Mouse (Mus musculus): ENCODE measurements at regions not wholly inside any gene's neighbourhood (a gene's known extent, or its start where the extent isn't known, plus 50 kb on each side); places are given as distances from the start of the nearest gene placed in this dataset.
A peak's percentile ranks its signal among the peaks of the same experiment; 100 is the strongest.

- Histone ChIP-seq H3K9ac (no peak overlapping the region), H3K9me3 (replicated peaks) (no peaks in the 10 kb centered on the region), H3K36me3 (no peaks in the 10 kb centered on the region), H3K27ac (no peak overlapping the region), H3K4me2 (no peak overlapping the region), H3K27me3 (no peaks in the 10 kb centered on the region), H3K4me3 (no peak overlapping the region), H3K4me1 (replicated peaks) (no peaks in the 10 kb centered on the region)
- no peak for ATAC-seq (replicated peaks; ENCODE audit: insufficient number of reproducible peaks, insufficient read depth, low FRiP score, low read depth)
- WGBS, result 71% methylated on average over 13 of the region's 13 CpGs
These were observed 172.9 kb downstream of the Moxd1 start for GRCm38 (mm10) chr10:24395999-24396784.

GRCm38 (mm10) chr10:24397125-24397524 is 173.8 kb downstream of the Moxd1 start:
- no peak for ATAC-seq (replicated peaks; ENCODE audit: insufficient number of reproducible peaks, insufficient read depth, low FRiP score, low read depth)
- Histone ChIP-seq H3K36me3 (no peaks in the 10 kb centered on the region), H3K27me3 (no peaks in the 10 kb centered on the region), H3K9me3 (replicated peaks) (no peaks in the 10 kb centered on the region), H3K4me3 (no peak overlapping the region), H3K9ac (no peak overlapping the region), H3K4me2 (no peak overlapping the region), H3K27ac (no peak overlapping the region), H3K4me1 (replicated peaks) (no peaks in the 10 kb centered on the region)
- 67% methylated on average over 2 of the region's 2 CpGs for WGBS

GRCm38 (mm10) chr10:24404851-24405250 is 181.5 kb downstream of the Moxd1 start:
- Histone ChIP-seq H3K4me1 (replicated peaks) (no peaks in the 10 kb centered on the region), H3K4me3 (no peak overlapping the region), H3K9me3 (replicated peaks) (no peaks in the 10 kb centered on the region), H3K36me3 (no peaks in the 10 kb centered on the region), H3K4me2 (no peak overlapping the region), H3K27ac (no peak overlapping the region), H3K27me3 (0 out of 2 replicates have a peak, but pooled peaks cover 3% of the 10 kb centered on the region), H3K9ac (no peak overlapping the region)
- ATAC-seq (replicated peaks; ENCODE audit: insufficient number of reproducible peaks, insufficient read depth, low FRiP score, low read depth), result no peak
- WGBS, result 80% methylated on average over 4 of the region's 4 CpGs

GRCm38 (mm10) chr10:24406953-24407352 is 183.6 kb downstream of the Moxd1 start:
- 0 out of 2 replicates have a peak, but pooled peaks cover 3% of the 10 kb centered on the region for H3K4me1 ChIP-seq (replicated peaks)
- ATAC-seq (replicated peaks; ENCODE audit: insufficient number of reproducible peaks, insufficient read depth, low FRiP score, low read depth), result no peak
- WGBS, result 77% methylated on average over 3 of the region's 3 CpGs
- H3K9me3 ChIP-seq (replicated peaks), result no peaks in the 10 kb centered on the region
- H3K27me3 ChIP-seq, result 0 out of 2 replicates have a peak, but pooled peaks cover 3% of the 10 kb centered on the region
- no peaks in the 10 kb centered on the region for H3K36me3 ChIP-seq
- H3K27ac ChIP-seq, result no peak overlapping the region
- H3K4me3 ChIP-seq, result no peak overlapping the region
- no peak overlapping the region for H3K9ac ChIP-seq
- no peak overlapping the region for H3K4me2 ChIP-seq

- Histone ChIP-seq H3K9me3 (replicated peaks) (no peaks in the 10 kb centered on the region), H3K9ac (no peak overlapping the region), H3K27ac (no peak overlapping the region), H3K4me2 (no peak overlapping the region), H3K4me3 (no peak overlapping the region), H3K4me1 (replicated peaks) (0 out of 2 replicates have a peak, but pooled peaks cover 3% of the 10 kb centered on the region), H3K27me3 (0 out of 2 replicates have a peak, but pooled peaks cover 3% of the 10 kb centered on the region), H3K36me3 (no peaks in the 10 kb centered on the region)
- no peak for ATAC-seq (replicated peaks; ENCODE audit: insufficient number of reproducible peaks, insufficient read depth, low FRiP score, low read depth)
- WGBS, result 78% methylated on average over 6 of the region's 6 CpGs
These were observed 184.3 kb downstream of the Moxd1 start for GRCm38 (mm10) chr10:24407411-24408227.

GRCm38 (mm10) chr10:24409976-24410375 is 185.3 kb upstream of the Ccn2 start:
- Histone ChIP-seq H3K9me3 (replicated peaks) (no peaks in the 10 kb centered on the region), H3K36me3 (no peaks in the 10 kb centered on the region), H3K4me2 (no peak overlapping the region), H3K9ac (no peak overlapping the region), H3K27ac (no peak overlapping the region), H3K27me3 (0 out of 2 replicates have a peak, but pooled peaks cover 3% of the 10 kb centered on the region), H3K4me3 (no peak overlapping the region), H3K4me1 (replicated peaks) (0 out of 2 replicates have a peak, but pooled peaks cover 3% of the 10 kb centered on the region)
- 16% methylated on average over 1 of the region's 1 CpGs for WGBS
- ATAC-seq (replicated peaks; ENCODE audit: insufficient number of reproducible peaks, insufficient read depth, low FRiP score, low read depth), result peak; percentile 70; the same call in 1 of the 2 replicates

- no peak for ATAC-seq (replicated peaks; ENCODE audit: insufficient number of reproducible peaks, insufficient read depth, low FRiP score, low read depth)
- 88% methylated on average over 4 of the region's 4 CpGs for WGBS
These were observed 184.4 kb upstream of the Ccn2 start for GRCm38 (mm10) chr10:24410885-24411284.

GRCm38 (mm10) chr10:24422498-24423160 is 172.6 kb upstream of the Ccn2 start:
- no peaks in the 10 kb centered on the region for H3K9me3 ChIP-seq (replicated peaks)
- H3K4me2 ChIP-seq, result no peak overlapping the region
- H3K27ac ChIP-seq, result no peak overlapping the region
- H3K4me1 ChIP-seq (replicated peaks), result 0 out of 2 replicates have a peak, but pooled peaks cover 2% of the 10 kb centered on the region
- H3K9ac ChIP-seq, result no peak overlapping the region
- 43% methylated on average over 4 of the region's 4 CpGs for WGBS
- no peaks in the 10 kb centered on the region for H3K27me3 ChIP-seq
- no peak for ATAC-seq (replicated peaks; ENCODE audit: insufficient number of reproducible peaks, insufficient read depth, low FRiP score, low read depth)
- no peak overlapping the region for H3K4me3 ChIP-seq
- H3K36me3 ChIP-seq, result no peaks in the 10 kb centered on the region

More at GRCm38 (mm10) chr10:24410885-24411284, 184.4 kb upstream of the Ccn2 start:
- no peaks in the 10 kb centered on the region for H3K9me3 ChIP-seq (replicated peaks)
- no peak overlapping the region for H3K9ac ChIP-seq
- no peaks in the 10 kb centered on the region for H3K36me3 ChIP-seq
- H3K27ac ChIP-seq, result no peak overlapping the region
- H3K4me1 ChIP-seq (replicated peaks), result 0 out of 2 replicates have a peak, but pooled peaks cover 3% of the 10 kb centered on the region
- 0 out of 2 replicates have a peak, but pooled peaks cover 3% of the 10 kb centered on the region for H3K27me3 ChIP-seq
- H3K4me3 ChIP-seq, result no peak overlapping the region
- no peak overlapping the region for H3K4me2 ChIP-seq

GRCm38 (mm10) chr10:24433737-24434367 is 161.4 kb upstream of the Ccn2 start:
- Histone ChIP-seq H3K27ac (no peak overlapping the region), H3K9ac (no peak overlapping the region), H3K36me3 (no peaks in the 10 kb centered on the region), H3K27me3 (no peaks in the 10 kb centered on the region), H3K4me2 (no peak overlapping the region), H3K4me1 (replicated peaks) (no peaks in the 10 kb centered on the region), H3K9me3 (replicated peaks) (no peaks in the 10 kb centered on the region), H3K4me3 (no peak overlapping the region)
- ATAC-seq (replicated peaks; ENCODE audit: insufficient number of reproducible peaks, insufficient read depth, low FRiP score, low read depth), result no peak

GRCm38 (mm10) chr10:24437177-24437576 is 158.1 kb upstream of the Ccn2 start:
- Histone ChIP-seq H3K9me3 (replicated peaks) (no peaks in the 10 kb centered on the region), H3K27ac (no peak overlapping the region), H3K4me2 (no peak overlapping the region), H3K9ac (no peak overlapping the region), H3K4me3 (no peak overlapping the region), H3K27me3 (no peaks in the 10 kb centered on the region), H3K36me3 (no peaks in the 10 kb centered on the region), H3K4me1 (replicated peaks) (no peaks in the 10 kb centered on the region)
- ATAC-seq (replicated peaks; ENCODE audit: insufficient number of reproducible peaks, insufficient read depth, low FRiP score, low read depth), result no peak
- WGBS, result 61% methylated on average over 2 of the region's 2 CpGs

- H3K9me3 ChIP-seq (replicated peaks), result no peaks in the 10 kb centered on the region
- WGBS, result 29% methylated on average over 1 of the region's 1 CpGs
- H3K4me3 ChIP-seq, result no peak overlapping the region
- no peak overlapping the region for H3K4me2 ChIP-seq
- H3K27ac ChIP-seq, result peak overlapping the region; percentile 72
- ATAC-seq (replicated peaks; ENCODE audit: insufficient number of reproducible peaks, insufficient read depth, low FRiP score, low read depth), result no peak
- no peaks in the 10 kb centered on the region for H3K27me3 ChIP-seq
- H3K4me1 ChIP-seq (replicated peaks), result peaks cover 42% of the 10 kb centered on the region
- H3K9ac ChIP-seq, result no peak overlapping the region
- no peaks in the 10 kb centered on the region for H3K36me3 ChIP-seq
These were observed 150.7 kb upstream of the Ccn2 start for GRCm38 (mm10) chr10:24444572-24444971.

All from heart, embryonic 15.5 days (tissue).